Mouse (Mus musculus) layer of hippocampus, postnatal 25 days (tissue): ENCODE measurements at regions not wholly inside any gene's neighbourhood (a gene's known extent, or its start where the extent isn't known, plus 50 kb on each side); places are given as distances from the start of the nearest gene placed in this dataset.

Experiments used
- DNase-seq, 2 experiments: peaks; one replicate each; pipeline ENCODE4 v3.0.0; 2022; ENCODE audit warnings: mixed read lengths in 2 of 2, low spot score in 1 of 2; ENCODE audit errors: extremely low spot score in 1 of 2

- DNase-seq: no peak
These were observed 232.6 kb downstream of the Gm45692 start for GRCm38 (mm10) chr8:26351643-26352540.

- DNase-seq: no peak
These were observed 233.2 kb downstream of the Gm45692 start for GRCm38 (mm10) chr8:26352541-26353010.

DNA sequence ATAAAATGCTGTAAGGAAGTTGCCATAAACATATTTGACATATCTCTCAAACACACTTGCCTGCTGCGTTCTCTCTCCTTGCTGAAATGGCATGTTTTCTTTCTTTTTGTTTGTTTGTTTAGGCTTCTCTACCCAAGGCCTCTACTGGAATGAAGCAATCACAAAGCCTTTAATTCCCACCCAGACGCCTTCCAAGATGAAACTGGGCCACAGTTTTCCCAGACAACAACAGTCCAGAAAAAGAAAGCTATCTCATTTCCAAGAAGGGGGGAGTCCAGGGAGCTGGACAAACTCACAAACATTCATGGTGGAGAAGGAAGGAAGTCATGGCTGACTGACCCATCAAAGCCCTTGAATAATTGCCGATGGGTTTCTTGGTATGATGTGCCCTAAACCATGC lies 234.1 kb downstream of the Gm45692 start:
- DNase-seq: no peak

- no peak for DNase-seq
These were observed 235.2 kb downstream of the Gm45692 start for GRCm38 (mm10) chr8:26354516-26354915.

- DNase-seq: no peak
These were observed 237.5 kb downstream of the Gm45692 start for GRCm38 (mm10) chr8:26356801-26357200.

- DNase-seq: no peak
These were observed 239.4 kb downstream of the Gm45692 start for GRCm38 (mm10) chr8:26358711-26359136.

GRCm38 (mm10) chr8:26362366-26362765 lies 243.0 kb downstream of the Gm45692 start:
- DNase-seq: no peak

DNA sequence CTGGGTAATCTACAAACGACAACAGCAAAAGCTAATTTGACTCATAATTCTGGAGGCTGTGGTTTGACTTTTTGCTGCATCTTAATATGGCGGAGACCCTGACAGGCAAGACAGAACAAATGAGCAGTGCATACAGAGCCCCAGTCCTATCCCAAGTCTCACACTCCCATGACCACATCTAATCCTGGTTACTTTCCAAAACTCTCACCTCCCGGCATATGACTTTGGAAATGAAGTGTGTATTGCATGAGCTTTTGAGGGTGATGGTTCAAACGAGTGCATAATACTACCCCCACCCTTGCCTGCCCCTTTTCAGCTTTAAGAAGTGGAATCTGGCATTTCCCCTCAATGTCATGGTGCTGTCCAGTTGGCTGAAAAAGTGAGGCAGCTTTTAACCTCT lies 244.3 kb downstream of the Gm45692 start:
- DNase-seq: no peak

DNA sequence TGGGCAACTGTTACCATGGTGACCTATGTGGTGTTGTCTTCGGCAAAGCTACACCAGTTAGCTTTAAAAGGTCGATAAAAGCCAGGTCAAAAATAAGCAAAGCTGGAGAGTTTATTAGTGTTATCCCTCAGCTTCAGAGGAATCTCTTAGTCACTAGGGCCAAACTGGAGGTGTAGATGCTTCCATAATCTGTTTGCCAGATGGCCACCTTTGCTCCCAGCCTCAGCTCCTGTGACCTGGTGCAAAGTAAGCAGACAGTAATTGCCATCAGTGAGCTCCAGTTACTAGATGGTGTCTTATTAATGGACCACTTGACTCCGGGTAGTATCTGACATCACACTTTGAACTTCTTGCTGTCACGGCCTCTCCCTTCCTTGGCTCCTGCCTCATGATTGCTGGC lies 245.3 kb downstream of the Gm45692 start:
- no peak for DNase-seq

DNA sequence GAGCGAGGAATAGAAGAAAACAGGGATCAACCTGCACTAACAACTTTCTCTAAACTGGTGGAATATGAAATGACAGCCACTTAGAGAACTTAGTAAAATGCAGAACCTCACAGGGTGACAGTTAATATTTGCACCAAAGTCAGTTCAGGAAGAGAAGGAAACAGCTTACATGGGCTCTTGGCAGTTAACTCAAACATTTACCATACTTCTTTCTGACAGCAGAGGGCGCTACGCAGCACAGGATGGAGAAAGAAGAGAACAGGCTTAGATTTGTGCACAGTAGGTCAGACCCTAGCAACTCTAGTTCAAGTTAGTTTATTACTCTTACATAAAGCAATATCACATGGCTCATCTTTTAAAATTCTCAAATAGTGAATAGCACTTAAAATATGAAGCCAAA lies 261.3 kb downstream of the Gm45692 start:
- peak; percentile 33 to 82 for DNase-seq

DNA sequence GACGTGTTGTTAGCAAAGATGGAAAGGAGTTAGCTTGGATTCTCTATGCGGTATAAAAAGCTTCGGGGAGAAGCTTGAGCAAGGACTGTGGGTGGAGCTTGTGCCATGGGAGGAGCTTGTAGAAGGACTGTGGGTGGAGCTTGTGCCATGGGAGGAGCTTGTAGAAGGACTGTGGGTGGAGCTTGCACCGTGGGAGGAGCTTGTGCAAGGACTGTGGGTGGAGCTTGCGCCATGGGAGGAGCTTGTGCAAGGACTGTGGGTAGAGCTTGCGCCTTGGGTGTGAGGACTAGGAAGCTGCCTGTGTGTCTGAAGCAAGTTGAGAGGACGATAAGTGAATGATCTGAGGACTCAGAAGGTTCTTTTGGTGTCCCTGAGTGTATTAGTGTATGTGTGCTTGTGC lies 263.1 kb downstream of the Gm45692 start:
- no peak for DNase-seq

GRCm38 (mm10) chr8:26383886-26384285 lies 264.6 kb downstream of the Gm45692 start:
- no peak for DNase-seq

- DNase-seq: no peak
These were observed 265.1 kb downstream of the Gm45692 start for GRCm38 (mm10) chr8:26384305-26384993.

GRCm38 (mm10) chr8:26384994-26385345 lies 265.6 kb downstream of the Gm45692 start:
- DNase-seq: no peak

DNA sequence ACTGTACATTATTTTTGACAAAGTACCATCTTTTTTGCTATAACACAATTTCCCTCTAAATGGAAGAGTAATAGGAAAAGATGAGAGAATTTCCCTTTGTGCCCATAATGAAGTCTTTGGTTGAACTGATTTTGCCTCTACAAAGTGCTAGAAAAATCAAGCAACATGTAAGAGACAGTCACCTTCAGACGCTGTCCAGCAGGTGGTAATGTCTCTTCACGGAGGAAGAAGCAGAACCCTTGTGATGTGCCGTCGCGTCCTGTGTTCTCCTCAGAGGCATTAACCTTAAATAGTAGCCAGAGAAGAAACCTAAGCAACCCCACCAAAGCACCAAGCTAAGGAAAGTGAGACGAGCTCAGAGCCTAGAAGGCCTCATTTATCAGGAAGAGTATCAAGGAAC lies 275.7 kb downstream of the Gm45692 start:
- no peak for DNase-seq

- DNase-seq: no peak
These were observed 300.7 kb downstream of the Gm45692 start for GRCm38 (mm10) chr8:26420002-26420401.

DNA sequence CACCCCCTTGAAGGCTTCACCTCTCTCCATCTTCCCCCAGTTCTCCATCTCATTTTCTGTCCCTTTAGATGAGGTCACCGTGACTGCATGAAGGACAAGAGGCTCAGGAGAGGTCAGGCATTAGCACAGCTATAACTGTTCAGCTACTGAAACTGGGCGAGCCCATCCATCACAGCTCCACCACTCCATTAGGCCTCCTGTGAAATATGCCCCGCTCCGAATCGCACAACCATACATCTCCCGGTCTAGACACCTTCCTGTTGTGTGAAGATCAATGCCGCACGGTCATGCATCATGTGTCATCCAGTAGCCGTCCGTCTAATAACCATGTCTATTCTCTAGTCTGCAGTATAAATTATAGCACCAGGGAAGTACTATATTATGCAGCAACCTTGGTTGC lies 301.2 kb downstream of the Gm45692 start:
- DNase-seq: no peak

DNA sequence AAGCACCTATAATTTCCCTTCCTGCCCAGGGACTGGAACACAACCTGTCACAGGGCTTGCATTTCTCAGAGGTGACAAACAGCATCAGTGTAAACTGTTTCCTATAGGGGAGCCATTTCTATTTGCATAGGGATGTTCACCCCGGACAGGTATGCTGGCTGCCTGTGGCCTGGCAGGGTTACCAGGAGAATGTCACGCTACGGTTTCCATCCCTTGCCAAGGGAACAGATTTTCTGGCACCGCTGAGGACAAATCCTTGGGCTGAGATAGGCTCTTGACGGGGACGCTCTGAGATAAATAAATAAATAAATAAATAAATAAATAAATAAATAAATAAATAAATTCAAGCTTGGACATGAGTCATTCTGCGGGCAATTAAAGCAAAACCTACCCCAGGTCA lies 308.0 kb downstream of the Gm45692 start:
- no peak for DNase-seq

- no peak for DNase-seq
These were observed 310.5 kb downstream of the Gm45692 start for GRCm38 (mm10) chr8:26429751-26430327.

DNA sequence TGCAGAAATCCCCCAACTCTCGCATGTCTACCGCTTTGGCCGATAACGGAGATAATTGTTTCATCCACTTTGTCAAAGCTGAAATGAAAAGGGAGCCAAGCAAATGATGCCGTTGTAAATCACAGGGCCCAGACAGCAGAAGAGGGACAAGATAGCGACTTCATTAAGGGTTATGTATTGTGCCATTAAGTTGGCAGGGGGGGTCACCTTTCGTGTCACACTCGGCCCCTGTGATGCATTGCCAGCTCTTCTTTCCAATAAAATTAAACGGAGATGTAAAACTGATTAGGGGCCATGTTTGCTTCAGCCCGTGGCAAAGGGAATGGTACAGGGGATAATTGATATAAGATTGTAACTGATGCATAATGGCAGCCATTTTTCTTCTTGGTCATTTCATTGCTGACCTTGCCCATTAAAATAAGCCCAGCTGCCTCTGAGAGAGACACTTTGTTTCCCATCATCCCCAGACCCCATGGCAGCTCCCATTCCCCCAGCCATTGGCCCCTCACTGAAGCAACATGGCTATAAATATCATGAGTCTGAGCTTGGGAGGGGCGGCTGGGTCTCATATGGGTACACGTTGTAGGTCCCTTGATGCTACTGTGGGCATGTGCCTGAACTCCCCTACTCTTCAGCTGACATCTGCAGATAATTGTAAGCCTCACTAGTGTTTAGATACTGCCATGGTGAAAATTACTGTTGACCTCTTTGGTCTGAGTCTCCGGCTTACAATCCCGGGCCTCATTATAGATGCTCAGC lies 313.0 kb downstream of the Gm45692 start:
- DNase-seq: no peak

GRCm38 (mm10) chr8:26436236-26436635 lies 316.9 kb downstream of the Gm45692 start:
- no peak for DNase-seq
